Comparison of ENCODE assay signal across 14 mouse cellular contexts in genomic region chr10:117659819-117660218, GRCm38 (mm10). TPM values are rescaled to one million over a fixed set of nuclear protein-coding genes. Genes with fewer than 3 reads are reported as not detected.
DNase-seq lines count a peak whose midpoint lies in the region; ATAC-seq and TF ChIP-seq lines count a peak whose summit lies in the region.
"Had no signal": no experiment of that assay in that cellular context is flagged by ENCODE, and none has a peak within 500 bp of the region (broad histone marks: within the 10 kb centered on the region; RNA-seq: fewer than 3 reads in every experiment).

No protein-coding gene starts in this region.

- no peak for TF ChIP-seq RAD21 in CH12.LX (IDR thresholded peaks at IDR 0.05; ENCODE audit: low read depth, low read length)

- no peak for DNase-seq in gastrocnemius, adult 2 months
- no peak for DNase-seq in gastrocnemius, postnatal 36 days
- DNase-seq in CH12.LX (ENCODE audit: extremely low read depth), result no peak
- peak; percentile 66 for DNase-seq in thymus, adult 2 months
- DNase-seq in layer of hippocampus, adult 11-12 months (ENCODE audit: low spot score), result no peak
- no peak for DNase-seq in urinary bladder, postnatal 36 days (ENCODE audit: low spot score in 2 of 2)
- no peak for DNase-seq in cerebellum, adult 9-11 months
- DNase-seq: adrenal gland, postnatal 25 days; cerebellum, adult 11-12 months; lung, adult 18-20 months had no signal

- no peaks in the 10 kb centered on the region for H3K9me3 ChIP-seq in CH12.LX (replicated peaks; ENCODE audit: low read length)
- H3K9me3 ChIP-seq: heart, embryonic 15.5 days; intestine, embryonic 15.5 days had no signal

- WGBS in thymus, adult 2 months, result 16% methylated on average over 11 of the region's 11 CpGs

- H3K9ac ChIP-seq in CH12.LX (ENCODE audit: insufficient read depth, low read depth), result no peak overlapping the region
- H3K9ac ChIP-seq: heart, embryonic 15.5 days; intestine, embryonic 15.5 days had no signal

- no peak for TF ChIP-seq POLR2A in CH12.LX (IDR thresholded peaks at IDR 0.05; ENCODE audit: low read depth, low read length)
- TF ChIP-seq POLR2A in thymus, adult 2 months (IDR thresholded peaks at IDR 0.05; ENCODE audit: control insufficient read depth, extremely low read depth, insufficient read depth, low read length, poor library complexity), result no peak

- H3K4me3 ChIP-seq in gastrocnemius, adult 2 months, result no peak overlapping the region
- no peak overlapping the region for H3K4me3 ChIP-seq in CH12.LX (replicated peaks in 1 of 3; ENCODE audit: low read depth in 2 of 3, low read length in 2 of 3, poor library complexity in 1 of 3)
- H3K4me3 ChIP-seq in thymus, adult 2 months (ENCODE audit: control insufficient read depth, insufficient read depth, low read length), result no peak overlapping the region
- H3K4me3 ChIP-seq: heart, embryonic 15.5 days; intestine, embryonic 15.5 days had no signal

- peaks cover 4 to 5% of the 10 kb centered on the region in 2 experiments; a peak in 2 of 4 replicates for H3K4me1 ChIP-seq in CH12.LX (ENCODE audit: control insufficient read depth in 1 of 2, insufficient read depth in 2 of 2)
- H3K4me1 ChIP-seq in thymus, adult 2 months (replicated peaks; ENCODE audit: control insufficient read depth, insufficient read depth, low read length), result peaks cover 18% of the 10 kb centered on the region
- H3K4me1 ChIP-seq: intestine, embryonic 15.5 days had no signal

- H3K4me2 ChIP-seq in CH12.LX (ENCODE audit: insufficient read depth, low read depth, poor library complexity, severe bottlenecking), result no peak overlapping the region
- H3K4me2 ChIP-seq: heart, embryonic 15.5 days; intestine, embryonic 15.5 days had no signal

- intact Hi-C loops in gastrocnemius, adult 2 months (cut with DNase I), result loop anchor here (1.0 kb wide), 1 partner anchor 31 kb away; the partner anchor contains the start of gene Cpm
- intact Hi-C loops in gastrocnemius, postnatal 36 days (cut with DNase I), result no loop called here

- TF ChIP-seq CTCF in gastrocnemius, adult 2 months (IDR thresholded peaks at IDR 0.05), result no peak
- TF ChIP-seq CTCF in CH12.LX (conservative IDR thresholded peaks at IDR 0.05 in 1 of 2, IDR thresholded peaks at IDR 0.05 in 1 of 2; ENCODE audit: low read depth in 2 of 2, low read length in 2 of 2), result no peak
- TF ChIP-seq CTCF in thymus, adult 2 months (IDR thresholded peaks at IDR 0.05; ENCODE audit: borderline replicate concordance, control insufficient read depth, extremely low read depth, insufficient read depth, low read length, poor library complexity), result no peak

- H3K79me2 ChIP-seq in CH12.LX (replicated peaks; ENCODE audit: control insufficient read depth, extremely low read depth, insufficient read depth, poor library complexity, severe bottlenecking), result no peaks in the 10 kb centered on the region

- no peak for TF ChIP-seq EP300 in CH12.LX (IDR thresholded peaks at IDR 0.05; ENCODE audit: low read length)

- H3K27ac ChIP-seq in gastrocnemius, adult 2 months, result peak overlapping the region; percentile 24; the same call in 1 of the 2 replicates
- no peak overlapping the region for H3K27ac ChIP-seq in CH12.LX (ENCODE audit: insufficient read depth, low read depth)
- peak overlapping the region; percentile 81 for H3K27ac ChIP-seq in thymus, adult 2 months (ENCODE audit: control insufficient read depth, insufficient read depth, low read length)
- H3K27ac ChIP-seq: heart, embryonic 15.5 days; intestine, embryonic 15.5 days had no signal

- H3K36me3 ChIP-seq in CH12.LX (replicated peaks in 1 of 2; ENCODE audit: control insufficient read depth in 1 of 2, insufficient read depth in 1 of 2, low read length in 1 of 2), result no peaks in the 10 kb centered on the region
- H3K36me3 ChIP-seq in thymus, adult 2 months (ENCODE audit: control insufficient read depth, insufficient read depth, low read length), result no peaks in the 10 kb centered on the region
- H3K36me3 ChIP-seq: heart, embryonic 15.5 days; intestine, embryonic 15.5 days had no signal

- no peaks in the 10 kb centered on the region for H3K27me3 ChIP-seq in CH12.LX (replicated peaks)
- no peaks in the 10 kb centered on the region for H3K27me3 ChIP-seq in thymus, adult 2 months (ENCODE audit: control insufficient read depth, insufficient read depth, low read length)
- H3K27me3 ChIP-seq: heart, embryonic 15.5 days; intestine, embryonic 15.5 days; Patski had no signal

- in situ Hi-C loops in CH12.LX (cut with MboI; ENCODE audit: low pct_ligation_motif_present, low pct_unique_long_range_greater_than_20kb, low sequenced_read_pairs), result no loop called here

- peak; percentile 94 for ATAC-seq in inflammation-experienced regulatory T-cells, adult 6 months
- ATAC-seq: intestine, embryonic 15.5 days; Patski had no signal

- dilution Hi-C loops in CH12.LX (cut with MboI; ENCODE audit: extremely low pct_ligation_motif_present, extremely low pct_unique_long_range_greater_than_20kb, low sequenced_read_pairs), result no loop called here

TF ChIP-seq in CH12.LX, 34 proteins besides CTCF, POLR2A, EP300 and RAD21:
- TF ChIP-seq GABPA (IDR thresholded peaks at IDR 0.05; ENCODE audit: insufficient replicate concordance, low read depth, low read length) (no peak), USF2 (conservative IDR thresholded peaks at IDR 0.05; ENCODE audit: low read depth, low read length) (peak; percentile 43), USF1 (IDR thresholded peaks at IDR 0.05; ENCODE audit: low read depth, low read length) (peak; percentile 44)

RNA-seq across cellular contexts. Expression of gene Cpm, which starts 30.5 kb away (rescaled TPM):
- 1 to 10 TPM; 2.2 to 2.9 TPM for total RNA-seq in gastrocnemius, adult 2 months (2021)
- 1 to 10 TPM; 2.6 to 2.7 TPM for total RNA-seq in gastrocnemius, postnatal 36 days (2021)
- 0.04 and 0.25 TPM in 2 replicates for total RNA-seq in CH12.LX (2012; rRNA removed)
- total RNA-seq in CH12.LX (2014; rRNA removed), result 0.09 and 0.31 TPM in 2 replicates
- polyA plus RNA-seq in CH12.LX (2012; ENCODE audit: insufficient read length, low read depth), result 0.17 and 0.31 TPM in 2 replicates
- polyA plus RNA-seq in inflammation-experienced regulatory T-cells, adult 6 months (2017; shearing (Covaris generic)), result 10 to 100 TPM; 14.5 to 29.9 (median 27.1) TPM
- polyA plus RNA-seq in thymus, adult 2 months (2012; rRNA removed), result 3.2 and 3.6 TPM in 2 replicates

RNA-seq across cellular contexts. Expression of gene Mdm2, which starts 50.7 kb away (rescaled TPM):
- total RNA-seq in gastrocnemius, adult 2 months (2021), result 10 to 100 TPM; 49.2 to 49.8 TPM
- 10 to 100 TPM; 40.8 to 44.9 TPM for total RNA-seq in gastrocnemius, postnatal 36 days (2021)
- 136 and 166 TPM in 2 replicates for total RNA-seq in CH12.LX (2012; rRNA removed)
- 104 and 112 TPM in 2 replicates for total RNA-seq in CH12.LX (2014; rRNA removed)
- polyA plus RNA-seq in CH12.LX (2012; ENCODE audit: insufficient read length, low read depth), result 74.9 and 79.8 TPM in 2 replicates
- 10 to 100 TPM; 42.1 to 88.6 (median 50.8) TPM for polyA plus RNA-seq in inflammation-experienced regulatory T-cells, adult 6 months (2017; shearing (Covaris generic))
- 83.0 and 116 TPM in 2 replicates for polyA plus RNA-seq in thymus, adult 2 months (2012; rRNA removed)
